Mouse (Mus musculus): ENCODE data around the gene Htr6. TPM values are rescaled to one million over a fixed set of nuclear protein-coding genes. Genes with fewer than 3 reads are reported as not detected.

Htr6 gene
- polyA plus RNA-seq, 1 experiment = not detected

DNA sequence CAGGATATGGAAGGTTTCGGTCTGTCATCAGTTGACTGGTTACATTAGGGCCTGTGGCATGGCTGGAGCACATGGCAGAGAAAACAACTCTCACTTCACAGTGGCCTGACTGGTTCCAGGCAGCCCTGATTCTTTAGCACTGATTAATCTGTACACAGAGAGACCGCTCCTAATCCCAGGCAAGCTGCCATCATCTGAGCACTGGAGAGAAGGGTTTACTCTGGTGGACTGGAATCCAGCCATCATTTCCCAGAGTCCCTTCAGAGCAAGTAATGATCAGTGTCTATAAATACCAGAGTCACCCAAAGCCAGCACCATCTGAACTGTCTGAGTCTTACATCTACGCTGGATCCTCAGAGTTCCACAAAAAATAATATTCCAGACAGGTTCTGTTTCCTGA, 39.6 kb downstream of the Htr6 start:
- no peaks in the 10 kb centered on the region for H3K4me1 ChIP-seq (ENCODE audit: control insufficient read depth, insufficient read depth, low read length)
- no peak overlapping the region for H3K27ac ChIP-seq (ENCODE audit: control insufficient read depth, insufficient read depth, low read depth, low read length, poor library complexity)
- H3K4me3 ChIP-seq (replicated peaks; ENCODE audit: control insufficient read depth, low read depth, low read length) = no peak overlapping the region
- TF ChIP-seq POLR2A (IDR thresholded peaks at IDR 0.05; ENCODE audit: borderline replicate concordance, control insufficient read depth, low read depth, low read length) = no peak
- no peak for TF ChIP-seq CTCF (IDR thresholded peaks at IDR 0.05; ENCODE audit: control insufficient read depth, insufficient read depth, low read length)
- WGBS = 94% methylated on average over 3 of the region's 3 CpGs

DNA sequence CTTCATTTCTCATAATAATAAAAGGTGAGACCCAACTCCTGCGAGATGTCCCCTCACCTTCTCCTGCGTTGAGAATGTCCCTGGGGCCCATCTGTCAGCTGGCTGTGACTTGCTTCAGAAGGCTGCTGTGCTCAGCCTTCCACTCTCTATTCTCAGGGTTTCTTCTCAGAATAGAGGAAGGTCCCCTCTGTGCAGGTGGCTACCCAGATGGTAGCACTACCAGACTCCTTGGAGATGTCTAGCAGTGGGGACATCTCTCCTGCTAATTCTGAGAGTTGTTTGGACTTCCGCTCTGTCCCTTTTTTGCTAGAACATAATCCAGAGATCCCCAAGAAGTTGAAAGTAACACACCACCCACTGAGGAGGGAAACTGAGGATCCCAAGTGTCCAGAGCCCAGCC, 40.4 kb downstream of the Htr6 start:
- no peak overlapping the region for H3K27ac ChIP-seq (ENCODE audit: control insufficient read depth, insufficient read depth, low read depth, low read length, poor library complexity)
- TF ChIP-seq CTCF (IDR thresholded peaks at IDR 0.05; ENCODE audit: control insufficient read depth, insufficient read depth, low read length) = no peak
- TF ChIP-seq POLR2A (IDR thresholded peaks at IDR 0.05; ENCODE audit: borderline replicate concordance, control insufficient read depth, low read depth, low read length) = no peak
- no peaks in the 10 kb centered on the region for H3K4me1 ChIP-seq (ENCODE audit: control insufficient read depth, insufficient read depth, low read length)
- WGBS = 88% methylated on average over 3 of the region's 3 CpGs
- H3K4me3 ChIP-seq (replicated peaks; ENCODE audit: control insufficient read depth, low read depth, low read length) = no peak overlapping the region

- H3K4me1 ChIP-seq (ENCODE audit: control insufficient read depth, insufficient read depth, low read length) = no peaks in the 10 kb centered on the region
- TF ChIP-seq CTCF (IDR thresholded peaks at IDR 0.05; ENCODE audit: control insufficient read depth, insufficient read depth, low read length) (0 out of 2 replicates have a peak, but pooled peaks have one; percentile 10), POLR2A (IDR thresholded peaks at IDR 0.05; ENCODE audit: borderline replicate concordance, control insufficient read depth, low read depth, low read length) (no peak)
- 69% methylated on average over 4 of the region's 4 CpGs for WGBS
- H3K27ac ChIP-seq (ENCODE audit: control insufficient read depth, insufficient read depth, low read depth, low read length, poor library complexity) = no peak overlapping the region; the same call in 1 of the 2 replicates
- no peak overlapping the region for H3K4me3 ChIP-seq (replicated peaks; ENCODE audit: control insufficient read depth, low read depth, low read length)
Measured at GRCm38 (mm10) chr4:139034540-139034939, 40.8 kb downstream of the Htr6 start.

DNA sequence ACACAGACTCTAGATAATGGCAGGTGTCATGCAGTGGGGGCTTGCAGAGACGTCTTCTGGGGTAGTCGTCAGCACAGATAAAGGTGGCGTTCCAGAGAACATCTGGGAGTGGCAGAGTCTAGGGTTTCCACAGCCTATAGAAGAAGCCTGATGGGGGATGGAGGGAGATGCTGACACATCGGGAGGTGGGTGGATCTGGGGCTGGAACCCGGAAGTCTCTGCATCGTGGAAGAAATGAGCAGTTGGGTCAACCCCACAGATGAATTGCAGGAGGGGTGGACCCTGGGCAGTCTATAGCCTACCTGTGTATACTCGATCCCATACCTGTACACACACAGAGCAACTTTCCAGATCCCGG, 41.4 kb downstream of the Htr6 start:
- no peak for TF ChIP-seq CTCF (IDR thresholded peaks at IDR 0.05; ENCODE audit: control insufficient read depth, insufficient read depth, low read length)
- Histone ChIP-seq H3K4me3 (replicated peaks; ENCODE audit: control insufficient read depth, low read depth, low read length) (no peak overlapping the region), H3K4me1 (ENCODE audit: control insufficient read depth, insufficient read depth, low read length) (no peaks in the 10 kb centered on the region), H3K27ac (ENCODE audit: control insufficient read depth, insufficient read depth, low read depth, low read length, poor library complexity) (no peak overlapping the region; the same call in 1 of the 2 replicates)
- WGBS = 87% methylated on average over 8 of the region's 8 CpGs

DNA sequence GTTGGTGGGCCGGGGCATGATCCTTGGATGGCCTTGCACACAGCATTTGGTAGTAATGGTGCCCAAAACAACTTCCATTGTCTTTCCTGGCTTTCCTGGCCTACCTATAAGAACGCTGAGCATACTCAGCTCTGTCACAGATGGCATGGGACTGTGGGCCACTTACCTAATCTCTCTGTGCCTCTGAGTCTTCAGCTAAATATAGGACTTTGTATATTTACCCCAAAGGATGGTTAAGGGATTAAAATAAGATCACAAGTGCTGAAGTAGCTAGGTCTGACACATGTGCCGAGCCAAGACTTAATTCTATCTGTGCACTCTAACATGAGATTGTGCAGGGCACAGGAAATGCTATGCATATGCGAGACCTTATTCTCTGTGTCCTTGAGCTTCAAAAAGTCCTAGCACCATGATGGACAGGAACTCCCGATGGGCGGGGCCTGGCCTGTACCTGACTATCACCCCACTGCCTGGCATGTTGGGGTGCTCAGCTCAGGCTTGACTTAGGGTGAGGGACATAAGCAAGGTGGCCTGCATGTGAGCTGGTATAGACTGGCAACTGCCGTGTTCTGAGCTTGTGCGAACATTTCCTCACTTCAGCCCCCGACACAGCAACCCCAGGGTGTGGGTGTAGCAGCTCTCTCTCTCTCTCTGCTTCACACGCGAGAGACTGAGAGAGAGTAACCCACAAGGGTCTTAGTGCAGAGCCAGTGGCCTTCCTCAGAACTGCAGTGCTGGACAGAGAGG, 41.9 kb downstream of the Htr6 start:
- 88% methylated on average over 11 of the region's 11 CpGs for WGBS
- no peaks in the 10 kb centered on the region for H3K4me1 ChIP-seq (ENCODE audit: control insufficient read depth, insufficient read depth, low read length)
- TF ChIP-seq POLR2A (IDR thresholded peaks at IDR 0.05; ENCODE audit: borderline replicate concordance, control insufficient read depth, low read depth, low read length) = no peak
- no peak for TF ChIP-seq CTCF (IDR thresholded peaks at IDR 0.05; ENCODE audit: control insufficient read depth, insufficient read depth, low read length)
- no peak overlapping the region for H3K4me3 ChIP-seq (replicated peaks; ENCODE audit: control insufficient read depth, low read depth, low read length)
- no peak overlapping the region for H3K27ac ChIP-seq (ENCODE audit: control insufficient read depth, insufficient read depth, low read depth, low read length, poor library complexity)

DNA sequence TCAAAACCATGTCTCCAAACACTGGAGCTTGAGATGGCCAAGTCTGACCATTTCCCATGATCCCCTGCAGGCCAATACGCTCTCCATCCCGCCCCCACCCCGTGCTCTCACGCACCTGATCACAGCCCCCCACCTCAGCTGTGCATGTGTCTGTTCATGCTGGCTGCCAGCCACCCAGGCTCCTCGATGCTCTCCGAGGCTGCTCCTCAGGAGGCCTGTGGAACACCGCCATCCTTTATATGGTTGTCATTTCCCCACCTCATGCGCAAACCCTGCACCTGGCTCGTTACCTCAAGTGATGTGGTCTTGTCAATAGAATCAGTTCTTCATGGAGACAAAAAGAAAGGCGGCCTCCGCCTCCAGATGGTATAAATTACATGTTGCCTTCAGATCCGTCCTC, 42.8 kb downstream of the Htr6 start:
- H3K4me1 ChIP-seq (ENCODE audit: control insufficient read depth, insufficient read depth, low read length) = no peaks in the 10 kb centered on the region
- TF ChIP-seq POLR2A (IDR thresholded peaks at IDR 0.05; ENCODE audit: borderline replicate concordance, control insufficient read depth, low read depth, low read length) (no peak), CTCF (IDR thresholded peaks at IDR 0.05; ENCODE audit: control insufficient read depth, insufficient read depth, low read length) (no peak)
- WGBS = 87% methylated on average over 12 of the region's 12 CpGs

DNA sequence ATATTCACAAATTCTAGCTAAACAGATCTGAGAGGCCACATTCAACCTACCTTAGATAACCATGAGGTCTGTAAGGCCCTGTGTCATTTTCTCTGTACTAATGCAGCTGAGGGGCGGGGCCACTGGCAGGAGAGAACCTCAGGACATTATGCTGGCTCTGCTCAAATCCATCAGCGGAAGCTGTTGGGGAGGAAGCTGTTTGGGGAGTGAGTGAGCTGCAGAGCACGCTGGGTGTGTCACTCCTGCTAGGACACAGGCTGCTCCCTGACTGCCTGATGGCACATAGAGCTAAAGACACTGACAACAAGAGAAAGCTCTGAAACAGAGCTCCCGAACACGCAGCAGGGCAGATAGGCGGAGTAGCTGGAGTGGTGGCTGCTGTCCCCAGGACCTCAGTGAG, 44.7 kb downstream of the Htr6 start:
- no peak overlapping the region for H3K4me3 ChIP-seq (replicated peaks; ENCODE audit: control insufficient read depth, low read depth, low read length)
- no peak for TF ChIP-seq POLR2A (IDR thresholded peaks at IDR 0.05; ENCODE audit: borderline replicate concordance, control insufficient read depth, low read depth, low read length)
- TF ChIP-seq CTCF (IDR thresholded peaks at IDR 0.05; ENCODE audit: control insufficient read depth, insufficient read depth, low read length) = no peak
- H3K4me1 ChIP-seq (ENCODE audit: control insufficient read depth, insufficient read depth, low read length) = no peaks in the 10 kb centered on the region
- no peak overlapping the region for H3K27ac ChIP-seq (ENCODE audit: control insufficient read depth, insufficient read depth, low read depth, low read length, poor library complexity)
- 86% methylated on average over 6 of the region's 6 CpGs for WGBS

More for the DNA sequence above, 42.8 kb downstream of the Htr6 start:
- Histone ChIP-seq H3K4me3 (replicated peaks; ENCODE audit: control insufficient read depth, low read depth, low read length) (no peak overlapping the region), H3K27ac (ENCODE audit: control insufficient read depth, insufficient read depth, low read depth, low read length, poor library complexity) (no peak overlapping the region)

- H3K4me1 ChIP-seq (ENCODE audit: control insufficient read depth, insufficient read depth, low read length) = no peaks in the 10 kb centered on the region
- no peak overlapping the region for H3K4me3 ChIP-seq (replicated peaks; ENCODE audit: control insufficient read depth, low read depth, low read length)
- H3K27ac ChIP-seq (ENCODE audit: control insufficient read depth, insufficient read depth, low read depth, low read length, poor library complexity) = no peak overlapping the region
- WGBS = 51% methylated on average over 2 of the region's 2 CpGs
- TF ChIP-seq CTCF (IDR thresholded peaks at IDR 0.05; ENCODE audit: control insufficient read depth, insufficient read depth, low read length) (no peak), POLR2A (IDR thresholded peaks at IDR 0.05; ENCODE audit: borderline replicate concordance, control insufficient read depth, low read depth, low read length) (no peak)
Measured at GRCm38 (mm10) chr4:139024379-139024778, 51.0 kb downstream of the Htr6 start.

DNA sequence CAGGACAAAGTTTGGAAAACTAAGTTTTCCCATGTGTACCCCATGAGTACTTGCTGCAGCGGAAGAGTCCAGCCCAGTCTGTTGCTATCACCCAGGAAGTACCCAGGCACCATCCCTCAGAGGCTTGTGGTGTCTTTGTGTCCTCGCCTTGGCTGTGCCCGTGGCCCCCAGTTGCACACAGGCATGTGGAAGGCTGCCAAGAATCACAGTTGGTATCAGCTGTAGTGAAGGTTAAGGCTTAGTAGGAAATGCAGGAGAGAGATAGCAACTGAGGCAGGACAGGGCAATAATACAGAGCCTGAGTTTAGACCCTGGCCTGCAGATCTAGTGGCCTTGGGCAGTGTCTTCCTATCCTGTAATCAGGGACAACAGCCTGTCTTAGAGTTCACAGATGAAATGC, 55.0 kb downstream of the Htr6 start:
- no peak overlapping the region for H3K27ac ChIP-seq (ENCODE audit: control insufficient read depth, insufficient read depth, low read depth, low read length, poor library complexity)
- no peak for TF ChIP-seq POLR2A (IDR thresholded peaks at IDR 0.05; ENCODE audit: borderline replicate concordance, control insufficient read depth, low read depth, low read length)
- TF ChIP-seq CTCF (IDR thresholded peaks at IDR 0.05; ENCODE audit: control insufficient read depth, insufficient read depth, low read length) = no peak
- H3K4me1 ChIP-seq (ENCODE audit: control insufficient read depth, insufficient read depth, low read length) = no peaks in the 10 kb centered on the region
- WGBS = 46% methylated on average over 3 of the region's 3 CpGs
- no peak overlapping the region for H3K4me3 ChIP-seq (replicated peaks; ENCODE audit: control insufficient read depth, low read depth, low read length)

All from bone marrow, adult 2 months (tissue).